37 mouse cellular contexts compared by ENCODE assay signal in the genomic region with DNA sequence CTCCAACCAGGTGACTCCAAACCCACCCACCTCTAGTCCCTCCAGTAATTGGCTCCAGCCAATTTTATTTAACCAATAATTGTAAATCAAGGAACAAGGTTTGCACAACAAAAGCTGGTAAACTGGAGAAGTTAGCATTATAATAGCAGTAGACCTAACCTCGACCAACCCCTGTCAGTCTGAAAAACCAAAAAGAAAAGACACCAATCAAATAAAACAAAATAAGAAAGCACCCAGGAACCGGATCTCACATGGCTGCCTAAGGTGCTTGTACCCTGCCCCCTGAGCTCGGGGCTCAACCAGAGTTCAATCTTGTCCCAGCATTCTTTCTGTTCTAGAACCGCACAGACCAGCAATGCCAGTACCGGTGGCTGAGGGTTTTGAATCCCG. TPM values are rescaled to one million over a fixed set of nuclear protein-coding genes. Genes with fewer than 3 reads are reported as not detected.
"Had no signal": no experiment of that assay in that cellular context is flagged by ENCODE, and none has a peak within 500 bp of the region (broad histone marks: within the 10 kb centered on the region; RNA-seq: fewer than 3 reads in every experiment).

No protein-coding gene starts in this region.

- H3K27me3 ChIP-seq: heart, embryonic 13.5 days; heart, embryonic 15.5 days; hindbrain, embryonic 13.5 days; hindbrain, embryonic 15.5 days; kidney, embryonic 15.5 days; limb, embryonic 12.5 days; liver, embryonic 13.5 days; liver, embryonic 15.5 days had no signal

- H3K4me3 ChIP-seq: heart, adult 2 months; heart, embryonic 13.5 days; heart, embryonic 15.5 days; hindbrain, embryonic 13.5 days; hindbrain, embryonic 15.5 days; kidney, embryonic 15.5 days; left cerebral cortex, adult 2 months; limb, embryonic 10.5 days; limb, embryonic 12.5 days; liver, embryonic 13.5 days; liver, embryonic 15.5 days had no signal

- DNase-seq: gastrocnemius, postnatal 14 days; gastrocnemius, postnatal 36 days; heart, adult 11 months; heart, adult 2 months; heart, postnatal 14 days; heart, postnatal 36 days; kidney, adult 2 months; kidney, adult 9 months; kidney, postnatal 14 days; kidney, postnatal 36 days; layer of hippocampus, adult 9-11 months; liver; liver, embryonic 13.5 days; liver, postnatal 0 days had no signal

- ATAC-seq: hindbrain, postnatal 0 days; intestine, postnatal 0 days; liver, postnatal 0 days had no signal

- H3K27ac ChIP-seq: heart, adult 2 months; heart, embryonic 13.5 days; heart, embryonic 15.5 days; hindbrain, embryonic 13.5 days; hindbrain, embryonic 15.5 days; hindbrain, postnatal 0 days; kidney, embryonic 15.5 days; kidney, postnatal 0 days; left cerebral cortex, adult 2 months; limb, embryonic 10.5 days; limb, embryonic 12.5 days; liver, embryonic 15.5 days had no signal

- H3K9me3 ChIP-seq: heart, embryonic 13.5 days; heart, embryonic 15.5 days; hindbrain, embryonic 13.5 days; hindbrain, embryonic 15.5 days; kidney, embryonic 15.5 days; limb, embryonic 10.5 days; limb, embryonic 12.5 days; liver, embryonic 13.5 days; liver, embryonic 15.5 days had no signal

- H3K4me1 ChIP-seq: heart, embryonic 15.5 days; hindbrain, embryonic 13.5 days; hindbrain, embryonic 15.5 days; kidney, embryonic 15.5 days; limb, embryonic 10.5 days; limb, embryonic 12.5 days had no signal

- H3K4me2 ChIP-seq: heart, embryonic 11.5 days; heart, embryonic 13.5 days; heart, embryonic 15.5 days; hindbrain, embryonic 13.5 days; hindbrain, embryonic 15.5 days; kidney, embryonic 15.5 days; limb, embryonic 12.5 days; liver, embryonic 13.5 days; liver, embryonic 15.5 days had no signal

- H3K9ac ChIP-seq: heart, embryonic 13.5 days; heart, embryonic 15.5 days; hindbrain, embryonic 13.5 days; hindbrain, embryonic 15.5 days; kidney, embryonic 15.5 days; liver, embryonic 13.5 days; liver, embryonic 15.5 days; liver, postnatal 0 days had no signal

- H3K36me3 ChIP-seq: heart, embryonic 15.5 days; hindbrain, embryonic 15.5 days had no signal

RNA-seq across cellular contexts. Expression of a gene that starts 25.5 kb away (rescaled TPM):
- total RNA-seq: gastrocnemius, adult 18-20 months; gastrocnemius, adult 8-10 months; gastrocnemius, postnatal 14 days; gastrocnemius, postnatal 36 days; heart, adult 2 months; heart, postnatal 14 days; heart, postnatal 36 days; hematopoietic stem cell, adult 5-6 weeks; hindbrain, postnatal 0 days; layer of hippocampus, adult 8-10 months; layer of hippocampus, postnatal 25 days; left cerebral cortex, adult 2 months; left cerebral cortex, postnatal 14 days; left cerebral cortex, postnatal 36 days had no signal
- polyA plus RNA-seq: heart, embryonic 11.5 days; heart, embryonic 13.5 days; heart, embryonic 15.5 days; heart, postnatal 0 days; hindbrain, embryonic 13.5 days; hindbrain, embryonic 15.5 days; hindbrain, postnatal 0 days; intestine, embryonic 14.5 days; intestine, postnatal 0 days; kidney, adult 2 months; kidney, embryonic 15.5 days; kidney, postnatal 0 days; limb, embryonic 10.5 days; limb, embryonic 12.5 days; limb, embryonic 14.5 days; liver, embryonic 13.5 days; liver, embryonic 15.5 days; liver, postnatal 0 days had no signal
